In genomic region chr13:20460096-20460495, GRCm38 (mm10) we compare ENCODE assay signal across 8 mouse cellular contexts.
"Had no signal": no experiment of that assay in that cellular context is flagged by ENCODE, and none has a peak within 500 bp of the region (broad histone marks: within the 10 kb centered on the region; RNA-seq: fewer than 3 reads in every experiment).

No protein-coding gene starts in this region.

- DNase-seq: kidney, adult 9 months; kidney, postnatal 36 days; lung, embryonic 14.5 days; lung, postnatal 10 days; lung, postnatal 4 days; thymus, postnatal 4 days had no signal

- ATAC-seq: liver, embryonic 12.5 days; midbrain, embryonic 15.5 days had no signal
